Mouse (Mus musculus) CD4-positive naive resting alpha-beta T cell, adult 76 days (primary cell): ENCODE measurements around the gene Srd5a2. TPM values are rescaled to one million over a fixed set of nuclear protein-coding genes. Genes with fewer than 3 reads are reported as not detected.

Source experiments
- total RNA-seq: library from RNA; stranded (reverse); gene quantifications from one replicate; pipeline ENCODE4 v1.2.4, GENCODE M21; 2023

Srd5a2 gene
- total RNA-seq = not detected

GRCm38 (mm10) chr17:74047210-74048082, at the start of gene Srd5a2:
Gene Srd5a2 (minus strand): TSS chr17:74047916.

Other genes starting within 250 kb of the Srd5a2 start
- gene Ehd3, start 243.8 kb downstream of the Srd5a2 start, total RNA-seq = 94.9 TPM
- gene Xdh, start 97.7 kb downstream of the Srd5a2 start, total RNA-seq = 7.1 TPM
- gene Memo1, start 247.6 kb upstream of the Srd5a2 start, total RNA-seq = 45.6 TPM